ENCODE assay signal across 25 mouse cellular contexts in genomic region chr13:37557183-37557582, GRCm38 (mm10).
A peak's percentile ranks its signal among the peaks of the same experiment; 100 is the strongest.
DNase-seq lines count a peak whose midpoint lies in the region; ATAC-seq and TF ChIP-seq lines count a peak whose summit lies in the region.
"Had no signal": no experiment of that assay in that cellular context is flagged by ENCODE, and none has a peak within 500 bp of the region (broad histone marks: within the 10 kb centered on the region; RNA-seq: fewer than 3 reads in every experiment).

No protein-coding gene starts in this region.

- ATAC-seq in midbrain, embryonic 15.5 days (replicated peaks): 0 out of 2 replicates have a peak, but pooled peaks have one; percentile 8
- peak; percentile 61 for ATAC-seq in intestine, embryonic 16.5 days
- ATAC-seq in stomach, postnatal 0 days (ENCODE audit: low FRiP score, low TSS enrichment): peak; percentile 79
- ATAC-seq: CD4-positive, CD25-positive, alpha-beta regulatory T cell, adult 4 months; forebrain, postnatal 0 days had no signal

- DNase-seq in cerebellum, postnatal 25 days: peak; percentile 29 to 60
- no peak for DNase-seq in cerebellum, adult 8-10 months
- DNase-seq in midbrain, embryonic 10.5 days (ENCODE audit: low spot score): no peak
- peak; percentile 70 for DNase-seq in stomach, postnatal 0 days (ENCODE audit: low spot score)
- no peak for DNase-seq in spleen, postnatal 10 days (ENCODE audit: low spot score in 2 of 2)
- DNase-seq: adrenal gland, postnatal 25 days; forebrain, postnatal 0 days; gastrocnemius, postnatal 14 days; heart, adult 11 months; heart, postnatal 10 days; kidney, adult 8-10 months; kidney, postnatal 14 days; liver, embryonic 13.5 days; lung, adult 2 months; lung, postnatal 36 days; midbrain, embryonic 14.5 days; thymus, adult 18-20 months had no signal

- 83% methylated on average over 8 of the region's 8 CpGs for WGBS in midbrain, embryonic 15.5 days
- 72% methylated on average over 8 of the region's 8 CpGs for WGBS in midbrain, embryonic 10.5 days
- 61% methylated on average over 8 of the region's 8 CpGs for WGBS in intestine, embryonic 16.5 days
- WGBS in stomach, postnatal 0 days: 46% methylated on average over 8 of the region's 8 CpGs

- no peaks in the 10 kb centered on the region for H3K4me1 ChIP-seq in midbrain, embryonic 15.5 days
- peaks cover 21% of the 10 kb centered on the region for H3K4me1 ChIP-seq in midbrain, embryonic 10.5 days
- peaks cover 20% of the 10 kb centered on the region for H3K4me1 ChIP-seq in intestine, embryonic 16.5 days (ENCODE audit: control insufficient read depth, insufficient read depth, low read length)
- no peaks in the 10 kb centered on the region for H3K4me1 ChIP-seq in stomach, postnatal 0 days (replicated peaks; ENCODE audit: control insufficient read depth, insufficient read depth)

- TF ChIP-seq CTCF in stomach, postnatal 0 days (IDR thresholded peaks at IDR 0.05; ENCODE audit: low read depth): no peak

- no peak overlapping the region for H3K27ac ChIP-seq in midbrain, embryonic 15.5 days
- H3K27ac ChIP-seq in midbrain, embryonic 10.5 days (replicated peaks): no peak overlapping the region
- no peak overlapping the region for H3K27ac ChIP-seq in intestine, embryonic 16.5 days (ENCODE audit: low read length)
- H3K27ac ChIP-seq in stomach, postnatal 0 days (replicated peaks): no peak overlapping the region
- H3K27ac ChIP-seq: hindbrain, postnatal 0 days; layer of hippocampus, adult 2 months; liver, embryonic 13.5 days; neural tube, embryonic 12.5 days had no signal

- H3K27me3 ChIP-seq in midbrain, embryonic 15.5 days (replicated peaks): no peaks in the 10 kb centered on the region; the same call in 1 of the 2 replicates
- no peaks in the 10 kb centered on the region for H3K27me3 ChIP-seq in midbrain, embryonic 10.5 days (ENCODE audit: low read depth, poor library complexity, severe bottlenecking)
- no peaks in the 10 kb centered on the region for H3K27me3 ChIP-seq in intestine, embryonic 16.5 days (replicated peaks; ENCODE audit: control insufficient read depth, insufficient read depth, low read length)
- no peaks in the 10 kb centered on the region for H3K27me3 ChIP-seq in stomach, postnatal 0 days (ENCODE audit: control insufficient read depth, insufficient read depth, low read length)
- H3K27me3 ChIP-seq: heart, embryonic 12.5 days; liver, embryonic 13.5 days; neural tube, embryonic 12.5 days had no signal

- H3K4me3 ChIP-seq in midbrain, embryonic 15.5 days: no peak overlapping the region
- no peak overlapping the region for H3K4me3 ChIP-seq in midbrain, embryonic 10.5 days
- no peak overlapping the region for H3K4me3 ChIP-seq in intestine, embryonic 16.5 days (ENCODE audit: low read length)
- no peak overlapping the region for H3K4me3 ChIP-seq in stomach, postnatal 0 days (ENCODE audit: low read depth, low read length)
- H3K4me3 ChIP-seq: heart, embryonic 12.5 days; layer of hippocampus, adult 2 months; liver, embryonic 13.5 days; megakaryocyte, embryonic 14.5 days; neural tube, embryonic 12.5 days had no signal

- H3K4me2 ChIP-seq in midbrain, embryonic 15.5 days: no peak overlapping the region
- no peak overlapping the region for H3K4me2 ChIP-seq in intestine, embryonic 16.5 days (ENCODE audit: low read depth, low read length)
- H3K4me2 ChIP-seq in stomach, postnatal 0 days (replicated peaks; ENCODE audit: low read depth): no peak overlapping the region
- H3K4me2 ChIP-seq: heart, embryonic 12.5 days; liver, embryonic 13.5 days; neural tube, embryonic 12.5 days had no signal

- no peak for TF ChIP-seq EP300 in stomach, postnatal 0 days (optimal IDR thresholded peaks at IDR 0.05)

- no peaks in the 10 kb centered on the region for H3K36me3 ChIP-seq in midbrain, embryonic 15.5 days (replicated peaks)
- no peaks in the 10 kb centered on the region for H3K36me3 ChIP-seq in midbrain, embryonic 10.5 days
- H3K36me3 ChIP-seq in intestine, embryonic 16.5 days (ENCODE audit: control insufficient read depth, insufficient read depth, low read length): no peaks in the 10 kb centered on the region
- H3K36me3 ChIP-seq in stomach, postnatal 0 days (ENCODE audit: control insufficient read depth, insufficient read depth, low read length): no peaks in the 10 kb centered on the region
- H3K36me3 ChIP-seq: heart, embryonic 12.5 days; liver, embryonic 13.5 days; neural tube, embryonic 12.5 days had no signal

- no peaks in the 10 kb centered on the region for H3K9me3 ChIP-seq in midbrain, embryonic 15.5 days
- H3K9me3 ChIP-seq in midbrain, embryonic 10.5 days (replicated peaks): no peaks in the 10 kb centered on the region
- no peaks in the 10 kb centered on the region for H3K9me3 ChIP-seq in intestine, embryonic 16.5 days (ENCODE audit: control insufficient read depth, low read length)
- no peaks in the 10 kb centered on the region for H3K9me3 ChIP-seq in stomach, postnatal 0 days (ENCODE audit: control insufficient read depth, low read length)
- H3K9me3 ChIP-seq: heart, embryonic 12.5 days; liver, embryonic 13.5 days; megakaryocyte, embryonic 14.5 days; neural tube, embryonic 12.5 days had no signal

- no peak overlapping the region for H3K9ac ChIP-seq in midbrain, embryonic 15.5 days
- no peak overlapping the region for H3K9ac ChIP-seq in intestine, embryonic 16.5 days (ENCODE audit: low read depth, low read length)
- H3K9ac ChIP-seq in stomach, postnatal 0 days (ENCODE audit: low read length): no peak overlapping the region
- H3K9ac ChIP-seq: forebrain, postnatal 0 days; heart, embryonic 12.5 days; liver, embryonic 13.5 days; neural tube, embryonic 12.5 days had no signal

Comparison
In these comparisons a context has a peak if more than half of its experiments do, and no peak if none do; other contexts are left out.
1. DNase-seq: peak in cerebellum, postnatal 25 days (2 of 2) and stomach, postnatal 0 days (single experiment); none in cerebellum, adult 8-10 months (single experiment), midbrain, embryonic 10.5 days (single experiment) and spleen, postnatal 10 days (0 of 2).
2. ATAC-seq: peak in every context shown above with its lines; median percentile 79 in stomach, postnatal 0 days; 61 in intestine, embryonic 16.5 days; 8 in midbrain, embryonic 15.5 days.